Mouse (Mus musculus) midbrain, embryonic 13.5 days (tissue): ENCODE measurements at regions not wholly inside any gene's neighbourhood (a gene's known extent, or its start where the extent isn't known, plus 50 kb on each side); places are given as distances from the start of the nearest gene placed in this dataset.

Experiments used
- ATAC-seq: fragments of 200-750 bp; cut with Nextera tagmentation; 2 replicates; pipeline ENCODE4 v1.8.0; 2017; ENCODE audit warnings: mild to moderate bottlenecking, moderate TSS enrichment, moderate library complexity
- H3K27ac ChIP-seq: fragments of 300-500 bp; sonication (generic); 2 replicates; pipeline ENCODE4 v1.5.1; 2015; ENCODE audit warnings: inconsistent platforms, mild to moderate bottlenecking, moderate library complexity
- H3K27me3 ChIP-seq: fragments of 300-500 bp; sonication (generic); 2 replicates; pipeline ENCODE4 v1.6.1; 2015; ENCODE audit warnings: mild to moderate bottlenecking, inconsistent platforms
- H3K36me3 ChIP-seq: fragments of 300-500 bp; sonication (generic); 2 replicates; pipeline ENCODE4 v1.6.1; 2015; ENCODE audit warnings: mild to moderate bottlenecking, inconsistent platforms
- H3K4me1 ChIP-seq: fragments of 300-500 bp; sonication (generic); replicated peaks from 2 replicates; pipeline ENCODE4 v1.6.1; 2015; ENCODE audit warnings: inconsistent platforms
- H3K4me2 ChIP-seq: fragments of 300-500 bp; sonication (generic); replicated peaks from 2 replicates; pipeline ENCODE4 v1.6.1; 2015; ENCODE audit warnings: moderate library complexity, mild to moderate bottlenecking, inconsistent platforms
- H3K4me3 ChIP-seq: fragments of 300-500 bp; sonication (generic); replicated peaks from 2 replicates; pipeline ENCODE4 v1.5.1; 2015; ENCODE audit warnings: mild to moderate bottlenecking, inconsistent platforms
- H3K9ac ChIP-seq: fragments of 300-500 bp; sonication (generic); replicated peaks from 2 replicates; pipeline ENCODE4 v1.6.1; 2015; ENCODE audit warnings: mild to moderate bottlenecking, inconsistent platforms
- H3K9me3 ChIP-seq: fragments of 300-500 bp; sonication (generic); 2 replicates; pipeline ENCODE4 v1.6.1; 2016; ENCODE audit warnings: mild to moderate bottlenecking, inconsistent platforms
- WGBS: fragments of 180-500 bp; shearing (Covaris S2); methylation state at CpG from one replicate; pipeline ENCODE4 v1.1.7; 2015; 5-methylcytosine and 5-hydroxymethylcytosine counted together

GRCm38 (mm10) chr1:69440564-69441334, 246.3 kb downstream of the Ikzf2 start:
- 93% methylated on average over 14 of the region's 14 CpGs for WGBS
- Histone ChIP-seq H3K36me3 (no peaks in the 10 kb centered on the region), H3K27me3 (no peaks in the 10 kb centered on the region), H3K9me3 (no peaks in the 10 kb centered on the region), H3K4me1 (peaks cover 3% of the 10 kb centered on the region; the same call in 1 of the 2 replicates), H3K27ac (no peak overlapping the region), H3K9ac (no peak overlapping the region), H3K4me2 (no peak overlapping the region), H3K4me3 (no peak overlapping the region)
- no peak for ATAC-seq

- H3K27ac ChIP-seq = no peak overlapping the region
- no peaks in the 10 kb centered on the region for H3K9me3 ChIP-seq
- H3K9ac ChIP-seq = no peak overlapping the region
- H3K4me1 ChIP-seq = no peaks in the 10 kb centered on the region
- no peaks in the 10 kb centered on the region for H3K36me3 ChIP-seq
- H3K4me2 ChIP-seq = no peak overlapping the region
- ATAC-seq = no peak
- H3K27me3 ChIP-seq = no peaks in the 10 kb centered on the region
- WGBS = 91% methylated on average over 8 of the region's 8 CpGs
- no peak overlapping the region for H3K4me3 ChIP-seq
Measured at GRCm38 (mm10) chr1:69437042-69437441, 250.0 kb downstream of the Ikzf2 start.

GRCm38 (mm10) chr1:69433655-69434357, 253.2 kb downstream of the Ikzf2 start:
- no peak overlapping the region for H3K9ac ChIP-seq
- H3K9me3 ChIP-seq = no peaks in the 10 kb centered on the region
- no peak overlapping the region for H3K4me3 ChIP-seq
- no peak for ATAC-seq
- no peak overlapping the region for H3K27ac ChIP-seq
- 29% methylated on average over 8 of the region's 8 CpGs for WGBS
- H3K27me3 ChIP-seq = no peaks in the 10 kb centered on the region
- H3K4me1 ChIP-seq = 0 out of 2 replicates have a peak, but pooled peaks cover 7% of the 10 kb centered on the region
- no peaks in the 10 kb centered on the region for H3K36me3 ChIP-seq
- H3K4me2 ChIP-seq = no peak overlapping the region

GRCm38 (mm10) chr1:69430683-69431407, 256.2 kb downstream of the Ikzf2 start:
- Histone ChIP-seq H3K27ac (no peak overlapping the region), H3K4me1 (0 out of 2 replicates have a peak, but pooled peaks cover 7% of the 10 kb centered on the region), H3K9me3 (no peaks in the 10 kb centered on the region), H3K4me3 (no peak overlapping the region), H3K4me2 (no peak overlapping the region), H3K9ac (no peak overlapping the region), H3K27me3 (no peaks in the 10 kb centered on the region), H3K36me3 (no peaks in the 10 kb centered on the region)
- WGBS = 31% methylated on average over 8 of the region's 8 CpGs
- ATAC-seq = no peak

- H3K9ac ChIP-seq = no peak overlapping the region
Measured at GRCm38 (mm10) chr1:69429632-69430031, 257.4 kb downstream of the Ikzf2 start.

GRCm38 (mm10) chr1:69397676-69398075, 289.4 kb downstream of the Ikzf2 start:
- Histone ChIP-seq H3K36me3 (no peaks in the 10 kb centered on the region), H3K27ac (no peak overlapping the region), H3K4me3 (no peak overlapping the region), H3K27me3 (no peaks in the 10 kb centered on the region), H3K9ac (no peak overlapping the region), H3K4me2 (no peak overlapping the region), H3K4me1 (no peaks in the 10 kb centered on the region), H3K9me3 (peaks cover 21% of the 10 kb centered on the region)
- WGBS = 88% methylated on average over 2 of the region's 2 CpGs
- no peak for ATAC-seq

More at GRCm38 (mm10) chr1:69429632-69430031, 257.4 kb downstream of the Ikzf2 start:
- Histone ChIP-seq H3K36me3 (no peaks in the 10 kb centered on the region), H3K27me3 (no peaks in the 10 kb centered on the region), H3K4me1 (0 out of 2 replicates have a peak, but pooled peaks cover 7% of the 10 kb centered on the region), H3K4me3 (no peak overlapping the region), H3K27ac (no peak overlapping the region), H3K9me3 (no peaks in the 10 kb centered on the region), H3K4me2 (no peak overlapping the region)
- 31% methylated on average over 5 of the region's 5 CpGs for WGBS
- no peak for ATAC-seq

- Histone ChIP-seq H3K4me3 (no peak overlapping the region), H3K9me3 (no peaks in the 10 kb centered on the region), H3K27ac (no peak overlapping the region), H3K4me1 (no peaks in the 10 kb centered on the region), H3K9ac (no peak overlapping the region), H3K4me2 (no peak overlapping the region), H3K36me3 (no peaks in the 10 kb centered on the region), H3K27me3 (no peaks in the 10 kb centered on the region)
- ATAC-seq = no peak
- 88% methylated on average over 1 of the region's 1 CpGs for WGBS
Measured at GRCm38 (mm10) chr1:69382374-69382773, 274.5 kb upstream of the Erbb4 start.

- Histone ChIP-seq H3K9ac (no peak overlapping the region), H3K27me3 (no peaks in the 10 kb centered on the region), H3K4me3 (no peak overlapping the region), H3K27ac (no peak overlapping the region), H3K36me3 (no peaks in the 10 kb centered on the region), H3K4me1 (no peaks in the 10 kb centered on the region), H3K9me3 (0 out of 2 replicates have a peak, but pooled peaks cover 4% of the 10 kb centered on the region), H3K4me2 (no peak overlapping the region)
- ATAC-seq = no peak
- WGBS = 89% methylated on average over 7 of the region's 7 CpGs
Measured at GRCm38 (mm10) chr1:69379741-69380140, 271.9 kb upstream of the Erbb4 start.

- Histone ChIP-seq H3K9ac (no peak overlapping the region), H3K36me3 (no peaks in the 10 kb centered on the region), H3K27ac (no peak overlapping the region), H3K4me2 (no peak overlapping the region), H3K4me1 (no peaks in the 10 kb centered on the region), H3K27me3 (no peaks in the 10 kb centered on the region), H3K4me3 (no peak overlapping the region), H3K9me3 (0 out of 2 replicates have a peak, but pooled peaks cover 4% of the 10 kb centered on the region)
- WGBS = 95% methylated on average over 46 of the region's 46 CpGs
- ATAC-seq = no peak
Measured at GRCm38 (mm10) chr1:69376923-69377706, 269.3 kb upstream of the Erbb4 start.

GRCm38 (mm10) chr1:69375246-69375645, 267.4 kb upstream of the Erbb4 start:
- H3K27ac ChIP-seq = no peak overlapping the region
- no peak for ATAC-seq
- no peak overlapping the region for H3K9ac ChIP-seq
- no peak overlapping the region for H3K4me2 ChIP-seq
- WGBS = 60% methylated on average over 1 of the region's 1 CpGs
- 0 out of 2 replicates have a peak, but pooled peaks cover 4% of the 10 kb centered on the region for H3K9me3 ChIP-seq
- no peaks in the 10 kb centered on the region for H3K27me3 ChIP-seq
- no peaks in the 10 kb centered on the region for H3K36me3 ChIP-seq
- no peak overlapping the region for H3K4me3 ChIP-seq
- no peaks in the 10 kb centered on the region for H3K4me1 ChIP-seq

GRCm38 (mm10) chr1:69370078-69370477, 262.2 kb upstream of the Erbb4 start:
- no peaks in the 10 kb centered on the region for H3K9me3 ChIP-seq
- 86% methylated on average over 2 of the region's 2 CpGs for WGBS

More at GRCm38 (mm10) chr1:69370078-69370477, 262.2 kb upstream of the Erbb4 start:
- H3K36me3 ChIP-seq = no peaks in the 10 kb centered on the region
- no peak overlapping the region for H3K4me2 ChIP-seq
- H3K27ac ChIP-seq = no peak overlapping the region
- H3K27me3 ChIP-seq = no peaks in the 10 kb centered on the region
- H3K4me1 ChIP-seq = no peaks in the 10 kb centered on the region
- no peak for ATAC-seq
- no peak overlapping the region for H3K4me3 ChIP-seq
- no peak overlapping the region for H3K9ac ChIP-seq
